Mouse (Mus musculus) layer of hippocampus, adult 11-12 months (tissue): ENCODE data around the gene Sept4.

Source experiments
- DNase-seq: peaks from one replicate; pipeline ENCODE4 v3.0.0; 2022; ENCODE audit warnings: low spot score

The Sept4 gene

DNA sequence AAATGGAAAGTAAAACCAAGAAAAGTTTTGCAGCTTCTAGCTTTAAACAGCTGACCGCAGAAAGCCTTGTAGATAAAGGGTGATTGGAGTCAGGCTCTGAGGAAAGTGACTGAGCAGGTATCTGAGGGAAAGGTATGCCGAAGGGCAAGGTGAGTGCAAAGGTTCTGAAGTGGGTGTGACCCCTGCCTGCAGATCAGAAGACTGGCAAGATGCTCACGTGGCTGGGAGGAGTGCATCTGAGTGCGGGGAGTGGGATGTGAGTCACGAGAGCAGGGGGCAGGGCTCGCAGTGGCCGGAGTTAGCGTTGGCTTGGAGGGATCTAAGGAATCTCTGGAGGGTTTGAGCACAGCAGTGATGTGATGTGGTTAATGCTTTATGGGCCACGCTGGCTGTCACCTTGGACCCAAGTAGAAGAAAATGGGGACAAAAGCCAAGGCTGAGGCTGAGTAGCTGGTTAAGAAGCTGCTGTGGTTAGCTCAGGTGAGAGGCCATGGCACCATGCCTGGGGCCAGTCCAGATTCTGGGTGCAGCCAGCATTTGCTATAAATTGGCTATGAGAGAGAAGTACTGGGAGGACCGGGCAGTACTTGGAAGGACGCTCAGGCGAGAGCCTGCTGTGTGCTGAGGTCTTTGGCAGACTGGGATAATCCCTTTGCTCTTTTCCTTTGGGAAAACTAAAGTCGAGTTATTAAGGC lies 30.8 kb downstream of the Sept4 start:
- no peak for DNase-seq

- DNase-seq, result no peak
Observed at GRCm38 (mm10) chr11:87600322-87600853, 31.7 kb downstream of the Sept4 start.

DNA sequence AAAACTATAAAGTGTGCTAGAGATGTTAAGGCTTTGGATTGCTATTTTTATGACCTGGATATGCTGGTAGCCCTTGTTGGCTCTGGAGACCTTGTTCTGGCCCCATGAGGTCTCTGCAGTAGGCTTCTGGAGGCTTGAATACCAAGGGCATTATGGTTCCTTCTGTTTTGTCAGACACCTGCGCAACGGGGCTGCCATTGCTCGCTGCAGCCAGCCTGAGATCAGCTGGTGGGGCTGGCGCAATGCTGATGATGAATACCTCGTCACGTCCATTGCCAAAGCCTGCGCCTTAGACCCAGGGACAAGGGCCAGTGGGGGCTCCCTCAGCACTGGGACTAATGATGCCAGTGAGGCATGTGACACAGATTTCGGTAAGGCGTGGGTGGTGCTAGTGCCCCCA lies 33.5 kb downstream of the Sept4 start:
- DNase-seq, result no peak

- no peak for DNase-seq
Observed at GRCm38 (mm10) chr11:87603571-87603970, 34.9 kb downstream of the Sept4 start.

DNA sequence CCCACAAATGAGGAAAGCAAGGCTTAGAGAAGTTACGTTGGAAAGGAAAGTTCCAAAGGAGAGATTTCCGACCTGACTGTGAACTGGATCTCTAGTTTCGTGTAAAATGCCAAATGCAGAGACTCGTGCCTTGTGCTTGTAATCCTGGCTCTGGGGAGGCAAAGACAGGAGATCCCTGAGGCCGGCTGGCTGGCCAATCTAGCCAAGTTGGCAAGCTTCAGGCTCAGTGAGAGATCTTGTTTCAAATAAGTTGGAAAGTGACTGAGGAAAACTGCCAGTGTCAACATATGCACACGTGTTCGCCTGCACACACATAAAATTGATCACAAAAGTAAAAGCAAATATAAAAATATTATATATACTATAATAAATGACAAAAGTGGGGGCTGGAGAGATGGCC lies 40.6 kb downstream of the Sept4 start:
- DNase-seq, result no peak

GRCm38 (mm10) chr11:87611547-87611946 lies 42.8 kb downstream of the Sept4 start:
- DNase-seq, result no peak

DNA sequence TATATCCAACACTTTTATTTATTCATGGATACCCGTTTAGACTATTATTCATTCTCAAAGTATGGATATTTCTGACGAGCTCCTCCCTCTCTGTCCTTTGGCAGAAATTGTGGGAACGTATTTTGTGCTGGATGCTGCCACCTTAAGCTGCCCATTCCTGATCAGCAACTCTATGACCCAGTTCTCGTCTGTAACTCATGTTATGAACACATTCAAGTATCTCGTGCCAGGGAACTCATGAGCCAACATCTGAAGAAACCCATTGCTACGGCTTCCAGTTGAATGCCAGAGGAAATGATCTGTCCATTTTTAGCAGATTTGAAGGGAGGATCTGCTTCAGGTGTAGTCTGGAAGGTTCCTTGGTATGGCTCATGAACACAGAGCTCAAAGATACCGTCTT lies 45.3 kb downstream of the Sept4 start:
- DNase-seq, result no peak

DNA sequence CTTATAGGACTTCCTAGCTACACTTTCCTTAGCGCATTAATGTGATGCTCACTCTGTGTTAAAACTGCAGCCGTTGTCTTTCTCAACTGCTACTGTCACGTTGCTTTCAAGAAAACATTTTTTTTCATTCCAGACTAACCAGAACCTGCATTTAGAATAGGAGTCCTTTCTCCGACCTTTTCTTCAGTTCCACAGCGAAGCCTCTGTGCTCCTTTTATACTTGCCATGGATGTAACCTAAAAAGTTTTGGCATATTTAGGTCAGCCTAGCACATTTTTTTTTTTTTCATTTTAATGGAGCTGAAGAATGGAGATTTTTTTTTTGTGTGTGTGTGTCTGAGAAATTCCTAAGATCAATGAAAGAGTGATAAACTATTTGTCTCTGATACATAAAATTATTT lies 46.8 kb downstream of the Sept4 start:
- DNase-seq, result no peak

DNA sequence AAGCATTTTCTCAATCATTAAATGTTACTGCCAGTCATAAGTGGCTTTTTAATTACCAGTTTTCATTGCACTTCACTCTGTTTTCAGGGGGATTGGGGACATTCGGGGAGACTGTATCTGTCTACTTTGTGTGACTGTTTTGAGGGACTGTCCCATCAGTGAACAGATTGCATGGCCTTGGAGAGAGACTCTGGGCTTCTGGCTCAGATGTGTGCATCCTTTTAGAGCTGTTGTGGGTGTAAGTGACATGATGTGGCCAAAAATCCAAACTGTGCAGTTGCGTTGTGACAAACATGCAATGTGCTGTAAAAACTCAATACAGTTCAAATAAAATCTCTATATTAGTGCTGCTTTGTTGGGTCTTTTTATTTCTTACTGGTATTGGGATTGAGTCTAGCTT lies 47.2 kb downstream of the Sept4 start:
- no peak for DNase-seq

GRCm38 (mm10) chr11:87616790-87617474 lies 48.2 kb downstream of the Sept4 start, which contains the start of gene Hsf5:
Gene Hsf5 (plus strand): TSS chr11:87617164.
- no peak for DNase-seq

DNA sequence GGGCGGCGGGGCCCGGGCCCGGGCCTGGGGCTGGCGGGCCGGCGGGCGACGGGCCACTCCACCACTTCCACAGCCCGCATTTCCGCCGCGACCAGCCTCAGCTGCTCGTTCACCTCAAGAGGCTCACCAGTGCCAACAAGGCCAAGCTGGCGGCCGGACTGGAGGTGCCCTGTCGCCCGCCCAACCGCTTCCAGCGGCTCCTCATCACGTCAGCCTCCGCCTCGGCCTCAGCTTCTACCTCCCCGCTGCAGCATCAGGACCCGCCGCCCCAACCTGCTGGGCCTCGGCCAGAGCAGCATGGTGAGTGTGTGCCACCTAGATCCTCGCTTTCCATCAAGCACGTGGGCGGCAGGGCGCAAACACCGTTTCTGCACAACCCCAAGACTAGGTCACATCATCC lies 48.9 kb downstream of the Sept4 start:
- no peak for DNase-seq

DNA sequence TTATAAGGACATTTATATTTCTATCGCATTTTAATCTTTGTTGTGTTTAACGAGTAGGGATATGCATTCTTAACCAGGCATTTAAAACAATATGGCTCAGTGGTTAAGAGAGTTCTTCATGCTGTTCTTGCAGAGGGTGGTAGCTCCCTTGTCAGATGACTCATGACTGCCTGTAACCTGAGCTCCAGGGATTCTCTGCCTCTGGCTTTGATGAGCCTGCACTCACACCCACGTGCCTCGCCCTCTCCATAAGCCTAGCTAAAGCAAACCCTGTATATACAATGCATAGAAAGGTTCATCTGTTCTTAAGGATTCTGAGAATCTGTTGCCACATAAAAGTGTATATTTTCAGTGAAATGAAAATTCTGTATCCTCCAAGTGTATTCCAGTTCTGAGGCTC lies 54.5 kb downstream of the Sept4 start:
- DNase-seq, result no peak

GRCm38 (mm10) chr11:87629859-87630258 lies 61.2 kb downstream of the Sept4 start:
- peak; percentile 45 for DNase-seq

GRCm38 (mm10) chr11:87638793-87639192 lies 70.1 kb downstream of the Sept4 start:
- DNase-seq, result no peak

- DNase-seq, result no peak
Observed at GRCm38 (mm10) chr11:87639206-87639605, 70.5 kb downstream of the Sept4 start.
